Mouse (Mus musculus): ENCODE measurements around the gene Ybx1. TPM values are rescaled to one million over a fixed set of nuclear protein-coding genes. Genes with fewer than 3 reads are reported as not detected.
"Not testable (repeated sequence)": the region's sequence is repeated elsewhere in the genome, so short reads cannot be mapped to it uniquely, and the experiment has no call there.

Gene Ybx1
- total RNA-seq, 1 experiment from 2014 or later, result 607 TPM

DNA sequence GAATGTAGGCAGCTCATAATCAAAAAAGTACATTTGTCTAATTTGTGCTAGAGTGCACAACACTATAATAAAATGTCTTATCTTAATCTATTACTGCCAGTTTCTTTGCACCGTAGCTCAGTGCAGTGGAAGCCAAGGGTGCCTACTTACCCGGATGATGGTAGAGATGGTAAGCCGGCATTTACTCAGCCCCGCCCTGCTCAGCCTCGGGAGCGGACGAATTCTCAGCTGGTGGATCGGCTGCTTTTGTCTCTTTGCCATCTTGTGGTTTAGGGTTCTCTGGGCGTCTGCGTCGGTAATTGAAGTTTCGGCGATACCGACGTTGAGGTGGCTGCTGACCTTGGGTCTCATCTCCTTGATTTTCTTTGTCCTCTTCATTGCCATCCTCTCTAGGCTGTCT, 15.6 kb downstream of the Ybx1 start:
- not testable (repeated sequence) for ATAC-seq (replicated peaks; ENCODE audit: insufficient number of reproducible peaks, low FRiP score, low TSS enrichment, poor library complexity, severe bottlenecking)

DNA sequence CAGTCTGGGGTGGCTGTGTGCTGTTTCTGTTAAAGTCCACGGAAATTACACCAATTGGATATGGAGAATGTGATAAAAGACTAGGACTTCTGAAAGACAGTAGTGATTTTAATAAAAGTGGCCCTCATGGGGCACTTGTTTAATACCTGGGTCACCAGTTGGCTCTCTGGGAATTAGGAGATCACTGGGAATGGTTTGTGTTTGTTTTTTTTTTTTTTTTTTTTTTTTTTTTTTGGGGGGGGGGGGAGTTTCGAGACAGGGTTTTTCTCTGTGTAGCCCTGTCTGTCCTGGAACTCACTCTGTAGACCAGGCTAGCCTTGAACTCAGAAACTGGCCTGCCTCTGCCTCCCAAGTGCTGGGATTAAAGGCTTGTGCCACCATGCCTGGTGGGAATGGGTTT, 18.7 kb downstream of the Ybx1 start:
- no peak for ATAC-seq (replicated peaks; ENCODE audit: insufficient number of reproducible peaks, low FRiP score, low TSS enrichment, poor library complexity, severe bottlenecking)

DNA sequence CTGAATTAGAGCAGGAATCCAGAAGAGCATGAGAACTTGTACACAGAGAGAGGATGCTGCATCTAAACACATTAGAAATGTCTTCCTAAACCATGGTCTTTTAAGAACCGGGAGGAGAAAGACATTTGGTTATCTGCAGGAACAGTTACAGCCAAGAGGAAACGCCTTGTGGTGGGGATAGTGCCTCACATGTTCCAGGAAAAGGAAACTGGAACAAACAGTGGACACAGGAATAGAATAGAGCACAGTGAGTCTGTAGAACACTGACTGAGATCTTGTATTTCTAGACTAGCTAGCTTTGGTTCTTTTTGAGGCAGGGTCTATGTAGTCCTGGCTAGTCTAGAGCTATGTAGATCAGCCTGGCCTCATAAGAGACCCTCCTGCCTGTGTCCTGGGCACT, 19.2 kb downstream of the Ybx1 start:
- ATAC-seq (replicated peaks; ENCODE audit: insufficient number of reproducible peaks, low FRiP score, low TSS enrichment, poor library complexity, severe bottlenecking), result no peak

- ATAC-seq (replicated peaks; ENCODE audit: insufficient number of reproducible peaks, low FRiP score, low TSS enrichment, poor library complexity, severe bottlenecking), result no peak
These were observed 19.8 kb downstream of the Ybx1 start for GRCm38 (mm10) chr4:119274627-119275026.

GRCm38 (mm10) chr4:119266606-119267005, 27.8 kb downstream of the Ybx1 start:
- ATAC-seq (replicated peaks; ENCODE audit: insufficient number of reproducible peaks, low FRiP score, low TSS enrichment, poor library complexity, severe bottlenecking), result no peak

DNA sequence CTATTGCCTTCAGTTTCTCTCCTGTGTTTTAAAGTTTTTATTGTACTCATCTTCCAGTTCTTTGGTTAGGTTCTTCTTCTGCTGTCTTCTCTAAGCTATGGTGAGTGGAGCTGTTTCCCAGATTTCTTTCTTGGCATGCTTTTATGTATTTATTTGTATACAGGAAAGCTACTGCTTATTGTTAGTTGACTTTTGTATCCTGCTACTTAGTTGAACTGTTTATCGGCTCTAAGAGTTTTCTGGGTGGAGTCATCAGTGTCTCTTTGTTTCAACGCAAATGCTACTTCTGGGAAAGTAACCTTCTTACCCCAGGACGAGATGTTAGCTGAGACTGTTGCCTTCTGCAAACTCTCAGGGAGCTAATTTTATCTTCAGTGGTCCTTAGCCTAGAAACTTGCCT, 30.9 kb downstream of the Ybx1 start:
- no peak for ATAC-seq (replicated peaks; ENCODE audit: insufficient number of reproducible peaks, low FRiP score, low TSS enrichment, poor library complexity, severe bottlenecking)

DNA sequence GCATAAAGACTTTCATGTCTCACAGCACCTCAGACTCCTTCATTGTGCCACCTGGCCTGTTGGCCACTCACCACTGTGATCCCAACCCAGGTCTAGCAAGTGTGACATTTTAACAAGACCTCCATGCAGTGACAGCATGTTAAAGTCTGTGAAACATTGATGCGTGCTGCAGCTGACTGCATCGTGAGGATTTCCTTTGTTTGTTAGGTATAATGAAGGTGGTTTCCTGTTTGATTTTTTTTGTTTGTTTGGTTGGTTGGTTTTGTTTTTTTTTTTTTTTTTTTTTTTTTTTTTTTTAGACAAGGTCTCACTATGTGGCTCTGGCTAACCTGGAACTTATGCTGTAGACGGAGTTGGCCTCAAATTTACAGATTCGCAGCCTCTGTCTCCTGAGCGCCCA, 31.9 kb downstream of the Ybx1 start:
- no peak for ATAC-seq (replicated peaks; ENCODE audit: insufficient number of reproducible peaks, low FRiP score, low TSS enrichment, poor library complexity, severe bottlenecking)

DNA sequence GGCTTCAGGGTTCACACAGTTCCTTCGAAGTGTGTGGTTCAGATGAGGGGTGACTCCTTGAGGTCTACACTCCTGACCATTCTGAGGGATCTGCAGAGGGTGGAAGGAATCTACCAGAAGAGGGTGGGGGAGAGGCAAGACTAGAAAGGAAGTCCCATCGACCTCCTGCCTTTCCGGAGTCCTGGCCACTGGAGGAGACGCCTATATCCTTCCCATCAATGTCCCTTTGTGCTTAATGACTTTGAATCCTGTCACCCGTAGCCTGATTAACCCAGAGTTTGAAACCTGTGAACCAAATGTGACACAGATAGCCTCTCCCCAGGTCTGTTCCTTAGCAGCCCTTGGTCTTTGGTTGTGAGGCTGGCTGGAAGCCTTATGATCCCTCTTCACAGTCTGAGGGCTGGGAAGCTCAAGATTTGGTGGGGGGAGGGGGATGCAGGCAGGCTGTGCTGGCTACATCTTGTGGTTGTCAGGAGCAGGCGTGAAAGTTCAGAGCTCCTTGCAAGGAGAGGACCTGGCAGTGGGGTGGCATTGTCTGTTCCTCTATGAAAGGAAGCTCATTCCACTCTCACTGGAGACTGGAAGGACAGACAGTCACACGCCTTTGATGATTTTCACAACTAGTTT, 33.2 kb downstream of the Ybx1 start:
- ATAC-seq (replicated peaks; ENCODE audit: insufficient number of reproducible peaks, low FRiP score, low TSS enrichment, poor library complexity, severe bottlenecking), result no peak

DNA sequence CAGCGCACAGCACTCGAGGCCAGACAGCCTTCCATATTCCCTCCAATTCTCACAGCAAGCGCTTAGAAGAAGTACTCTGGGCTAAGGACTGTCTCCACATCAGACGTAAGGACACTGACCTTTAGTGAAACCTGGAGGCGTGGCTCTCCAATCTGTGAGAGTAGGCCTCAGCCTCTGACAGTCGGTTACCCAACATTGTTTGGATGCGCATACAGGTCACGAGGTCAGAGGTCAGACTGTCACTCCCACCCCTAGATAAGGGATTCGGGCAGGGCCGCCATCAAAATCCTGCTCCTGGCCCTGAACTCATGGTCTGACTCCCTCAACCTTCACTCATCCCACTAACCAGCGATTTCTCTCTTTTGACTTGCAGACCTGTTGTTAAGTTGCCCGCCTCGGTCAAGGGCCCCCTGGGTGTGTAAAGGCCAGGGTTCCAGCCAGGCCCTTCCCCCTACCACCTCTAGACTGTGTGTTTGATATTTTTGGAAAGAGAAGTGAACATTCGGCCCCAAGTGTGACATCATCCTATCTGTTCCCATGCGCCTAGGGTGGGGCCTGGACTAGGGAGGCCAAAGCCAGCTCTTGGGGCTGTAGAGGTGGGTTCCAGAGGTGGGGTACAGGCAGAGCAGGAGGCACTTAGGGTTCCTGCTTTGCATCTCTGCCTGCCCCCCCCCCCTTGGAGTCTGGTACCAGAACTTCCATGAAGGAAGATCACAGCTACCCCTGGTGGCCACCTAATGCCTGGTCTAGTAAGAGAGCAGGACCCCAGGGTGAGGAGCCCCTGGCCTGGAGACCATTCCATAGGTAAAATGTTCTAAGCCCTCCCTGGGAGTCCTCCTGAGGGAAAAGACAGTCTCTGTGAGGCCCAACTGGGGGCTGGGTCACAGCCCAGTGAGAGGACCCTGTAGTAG, 34.8 kb downstream of the Ybx1 start:
- no peak; the same call in 1 of the 2 replicates for ATAC-seq (replicated peaks; ENCODE audit: insufficient number of reproducible peaks, low FRiP score, low TSS enrichment, poor library complexity, severe bottlenecking)

DNA sequence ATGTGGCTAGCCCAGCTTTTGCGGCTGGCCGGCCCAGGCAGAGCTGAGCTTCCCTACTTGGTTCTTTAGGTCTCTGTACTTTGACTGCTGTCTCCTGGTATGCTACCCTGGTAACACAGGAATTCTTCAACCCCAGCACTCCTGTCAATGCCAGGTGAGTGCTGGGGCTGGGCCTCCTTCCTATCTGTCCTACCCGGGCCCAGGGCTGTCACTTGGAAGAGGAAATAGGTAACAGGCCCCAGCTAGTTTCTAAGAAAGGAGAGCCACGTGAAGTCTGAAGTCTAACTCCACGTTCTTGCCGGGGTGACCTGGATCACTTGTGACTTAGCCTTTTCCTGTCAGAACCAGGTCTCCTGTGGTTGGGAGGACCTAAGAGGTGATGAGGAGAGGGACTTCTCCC, 37.3 kb downstream of the Ybx1 start:
- ATAC-seq (replicated peaks; ENCODE audit: insufficient number of reproducible peaks, low FRiP score, low TSS enrichment, poor library complexity, severe bottlenecking), result no peak

- ATAC-seq (replicated peaks; ENCODE audit: insufficient number of reproducible peaks, low FRiP score, low TSS enrichment, poor library complexity, severe bottlenecking), result no peak
These were observed 39.1 kb downstream of the Ybx1 start, which contains the start of gene Cldn19 for GRCm38 (mm10) chr4:119255351-119255750. Gene Cldn19 (plus strand): TSS chr4:119255414.

GRCm38 (mm10) chr4:119254012-119254618, 40.3 kb downstream of the Ybx1 start:
- ATAC-seq (replicated peaks; ENCODE audit: insufficient number of reproducible peaks, low FRiP score, low TSS enrichment, poor library complexity, severe bottlenecking), result no peak

DNA sequence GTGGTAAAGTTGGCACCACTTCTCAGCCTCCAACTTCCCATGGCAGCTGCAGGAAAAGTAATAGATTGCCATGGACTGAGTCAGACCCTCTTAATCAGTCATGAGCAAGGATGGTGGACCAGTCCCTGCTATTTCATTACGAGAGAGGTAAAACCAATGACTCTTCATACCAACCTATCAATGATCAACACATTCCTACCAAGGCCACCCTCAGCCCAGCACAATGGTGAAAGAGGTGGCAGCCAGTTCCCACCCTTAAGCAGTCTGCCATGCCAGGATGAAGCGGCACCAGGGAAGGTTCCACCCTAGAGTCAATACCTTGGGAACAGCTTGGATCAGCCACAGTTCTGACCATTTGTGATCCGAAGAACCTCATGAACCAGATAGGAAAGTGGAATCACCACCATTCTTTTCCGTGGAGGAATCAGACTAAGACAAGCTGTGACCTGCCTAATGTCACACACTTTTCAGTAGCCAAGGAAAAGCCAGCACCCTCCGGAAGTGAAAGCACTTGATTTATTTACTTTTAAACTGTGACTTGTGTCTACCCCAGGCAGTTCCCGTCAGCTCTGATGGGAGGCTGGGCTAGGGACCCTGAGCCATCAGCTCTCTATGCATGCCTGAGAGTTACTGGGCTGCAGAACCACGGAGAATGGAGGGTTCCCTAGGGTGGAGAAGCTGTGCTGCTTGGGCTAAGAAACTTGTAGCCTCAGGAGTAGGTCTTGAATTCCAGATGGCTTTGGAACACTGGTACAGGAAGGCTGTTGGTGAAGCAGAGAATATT, 42.2 kb downstream of the Ybx1 start:
- ATAC-seq (replicated peaks; ENCODE audit: insufficient number of reproducible peaks, low FRiP score, low TSS enrichment, poor library complexity, severe bottlenecking), result no peak

GRCm38 (mm10) chr4:119248407-119248965, 45.9 kb downstream of the Ybx1 start:
- no peak for ATAC-seq (replicated peaks; ENCODE audit: insufficient number of reproducible peaks, low FRiP score, low TSS enrichment, poor library complexity, severe bottlenecking)

DNA sequence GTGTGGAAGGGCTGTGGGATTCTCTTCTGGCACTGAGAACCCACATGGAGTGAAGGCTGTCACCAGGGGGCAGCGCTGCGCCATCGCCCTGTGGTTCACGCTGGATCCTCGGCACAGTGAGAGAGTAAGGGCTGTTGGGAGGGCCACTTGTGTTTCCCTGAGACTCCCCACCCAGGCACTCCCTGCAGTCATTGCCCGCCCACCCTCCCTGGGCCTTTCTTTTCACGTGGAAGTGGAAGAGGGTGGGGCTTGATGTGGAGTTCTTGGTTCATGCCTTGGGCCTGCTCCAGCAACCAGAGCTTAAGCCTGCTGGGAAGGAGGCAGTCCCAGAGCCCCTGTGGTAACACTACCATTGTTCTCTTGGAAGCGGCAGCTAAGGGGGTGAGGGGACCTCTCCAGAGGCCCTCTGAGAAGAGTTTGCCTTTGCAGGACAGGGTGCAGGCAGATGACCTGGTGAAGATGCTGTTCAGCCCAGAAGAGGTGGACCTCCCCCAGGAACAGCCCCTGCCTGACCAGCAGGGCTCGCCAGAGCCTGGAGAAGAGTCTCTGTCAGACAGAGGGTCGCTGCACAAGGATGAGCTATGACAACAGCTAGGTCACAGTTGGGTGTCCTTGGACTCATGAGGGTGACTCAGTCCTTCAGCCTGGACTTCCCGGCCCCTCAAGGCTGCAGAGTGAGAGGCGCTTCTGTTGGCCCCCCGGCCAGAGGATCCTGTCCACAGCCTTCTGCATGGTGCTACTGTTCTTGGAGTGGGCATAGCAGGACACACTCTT, 46.8 kb downstream of the Ybx1 start:
- no peak for ATAC-seq (replicated peaks; ENCODE audit: insufficient number of reproducible peaks, low FRiP score, low TSS enrichment, poor library complexity, severe bottlenecking)

DNA sequence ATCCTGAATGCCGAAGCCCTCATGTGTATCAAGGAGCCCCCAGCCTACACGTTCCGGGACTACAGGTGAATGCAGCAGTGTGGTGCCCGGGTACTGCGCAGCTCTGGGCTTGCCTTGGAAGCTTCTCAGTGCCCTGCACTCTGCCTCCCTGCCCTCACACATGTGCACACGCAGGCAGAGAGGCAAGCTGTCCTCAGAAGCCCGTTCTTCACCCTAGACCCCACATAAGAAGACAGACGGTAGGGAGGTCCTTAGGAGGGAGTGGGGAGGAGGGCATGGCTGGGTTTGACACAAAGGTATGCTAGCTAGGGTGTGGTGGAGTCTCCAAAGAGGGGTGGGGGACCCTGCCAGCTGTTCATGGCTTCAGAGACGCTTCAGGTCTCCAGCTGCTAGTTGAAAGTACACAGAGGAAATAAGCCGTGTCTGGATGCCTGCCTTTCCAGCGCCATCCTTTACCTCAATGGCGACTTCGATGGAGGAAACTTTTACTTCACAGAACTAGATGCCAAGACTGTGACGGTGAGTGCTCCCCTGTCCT, 47.6 kb downstream of the Ybx1 start:
- ATAC-seq (replicated peaks; ENCODE audit: insufficient number of reproducible peaks, low FRiP score, low TSS enrichment, poor library complexity, severe bottlenecking), result no peak

DNA sequence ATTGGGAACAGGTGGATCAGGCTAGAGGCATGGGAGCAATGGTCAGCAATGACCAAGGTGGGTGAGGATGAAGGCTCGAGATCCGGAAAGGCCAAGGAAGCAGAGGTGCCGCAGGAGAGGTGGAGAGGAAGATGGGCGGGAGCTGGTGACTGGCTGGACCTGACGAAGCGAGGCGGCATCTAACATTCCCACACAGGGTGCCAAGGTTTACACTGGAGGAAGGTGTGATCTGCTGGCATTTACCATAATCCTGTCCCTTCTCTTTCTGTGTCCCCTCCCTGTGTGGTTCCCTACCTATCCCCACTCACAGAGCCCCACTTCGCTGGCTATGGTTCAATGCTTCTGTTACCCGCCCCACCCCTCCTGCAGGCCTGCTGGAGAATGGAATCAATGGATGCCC, 48.4 kb downstream of the Ybx1 start:
- ATAC-seq (replicated peaks; ENCODE audit: insufficient number of reproducible peaks, low FRiP score, low TSS enrichment, poor library complexity, severe bottlenecking), result no peak

DNA sequence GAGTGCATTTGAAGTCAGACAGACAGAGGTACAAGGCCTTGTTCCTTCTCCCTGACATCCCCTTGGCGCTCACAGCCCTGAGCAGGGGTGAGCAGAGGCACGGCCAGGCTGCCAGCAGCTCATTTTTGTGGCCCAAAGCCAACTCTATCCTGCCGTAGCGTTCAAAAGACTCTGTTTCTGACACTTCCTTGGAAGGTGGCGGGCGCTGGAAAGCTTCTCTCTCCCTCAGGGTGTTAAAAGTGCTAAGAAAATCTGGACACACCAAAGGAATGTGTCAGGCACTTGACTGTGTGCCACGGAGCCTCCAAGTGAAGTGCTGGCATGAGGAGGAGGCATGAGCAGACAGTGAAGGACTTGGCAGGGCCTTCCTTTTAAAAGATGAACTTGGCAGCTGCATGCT, 48.8 kb downstream of the Ybx1 start:
- no peak for ATAC-seq (replicated peaks; ENCODE audit: insufficient number of reproducible peaks, low FRiP score, low TSS enrichment, poor library complexity, severe bottlenecking)

All from monocyte, adult 5-6 weeks (primary cell).